Mouse (Mus musculus): Measurements from ENCODE around the gene Cetn3.

Cetn3 gene

GRCm38 (mm10) chr13:81822750-81823149 lies 39.9 kb downstream of the Cetn3 start:
- DNase-seq (ENCODE audit: low read depth, low spot score), result no peak

DNA sequence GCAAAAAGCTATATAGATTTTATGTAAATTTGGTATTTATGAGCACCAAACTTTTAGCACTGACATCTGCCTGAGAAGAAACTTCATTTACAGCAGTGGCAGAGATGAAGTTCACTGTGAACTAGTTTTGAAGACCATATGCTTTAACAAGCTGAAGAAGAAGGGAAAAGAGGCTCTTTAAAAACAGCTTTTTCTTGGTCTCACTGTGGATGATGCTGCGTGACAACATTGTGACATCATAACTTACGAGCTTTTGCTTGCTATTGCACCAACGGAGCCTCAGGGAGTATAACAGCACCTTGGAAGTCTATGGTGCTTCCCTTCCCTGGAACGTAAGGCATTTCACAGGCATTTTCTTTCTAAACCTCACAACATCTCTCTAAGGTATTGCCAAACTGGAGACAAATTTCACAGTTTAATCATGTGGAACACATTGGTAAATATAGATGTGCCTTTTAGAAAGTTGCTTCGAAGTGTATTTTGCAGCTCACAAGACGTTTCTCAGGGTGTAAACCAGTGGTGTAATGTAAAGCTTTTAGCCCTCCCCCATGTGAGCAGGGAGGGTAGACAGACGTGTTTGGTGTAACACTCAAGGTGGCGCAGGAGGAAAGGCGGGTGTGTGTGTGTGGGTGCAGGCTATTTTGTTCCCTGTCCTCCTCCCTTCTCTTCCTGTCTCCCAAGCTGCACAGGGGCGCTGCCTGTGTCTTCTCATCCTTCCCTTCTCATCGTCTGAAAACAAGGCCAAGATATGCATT lies 41.9 kb downstream of the Cetn3 start:
- no peak for DNase-seq (ENCODE audit: low read depth, low spot score)

- DNase-seq (ENCODE audit: low read depth, low spot score), result no peak
These were observed 45.6 kb downstream of the Cetn3 start for GRCm38 (mm10) chr13:81828486-81828885.

GRCm38 (mm10) chr13:81831838-81832237 lies 49.0 kb downstream of the Cetn3 start:
- DNase-seq (ENCODE audit: low read depth, low spot score), result no peak

DNA sequence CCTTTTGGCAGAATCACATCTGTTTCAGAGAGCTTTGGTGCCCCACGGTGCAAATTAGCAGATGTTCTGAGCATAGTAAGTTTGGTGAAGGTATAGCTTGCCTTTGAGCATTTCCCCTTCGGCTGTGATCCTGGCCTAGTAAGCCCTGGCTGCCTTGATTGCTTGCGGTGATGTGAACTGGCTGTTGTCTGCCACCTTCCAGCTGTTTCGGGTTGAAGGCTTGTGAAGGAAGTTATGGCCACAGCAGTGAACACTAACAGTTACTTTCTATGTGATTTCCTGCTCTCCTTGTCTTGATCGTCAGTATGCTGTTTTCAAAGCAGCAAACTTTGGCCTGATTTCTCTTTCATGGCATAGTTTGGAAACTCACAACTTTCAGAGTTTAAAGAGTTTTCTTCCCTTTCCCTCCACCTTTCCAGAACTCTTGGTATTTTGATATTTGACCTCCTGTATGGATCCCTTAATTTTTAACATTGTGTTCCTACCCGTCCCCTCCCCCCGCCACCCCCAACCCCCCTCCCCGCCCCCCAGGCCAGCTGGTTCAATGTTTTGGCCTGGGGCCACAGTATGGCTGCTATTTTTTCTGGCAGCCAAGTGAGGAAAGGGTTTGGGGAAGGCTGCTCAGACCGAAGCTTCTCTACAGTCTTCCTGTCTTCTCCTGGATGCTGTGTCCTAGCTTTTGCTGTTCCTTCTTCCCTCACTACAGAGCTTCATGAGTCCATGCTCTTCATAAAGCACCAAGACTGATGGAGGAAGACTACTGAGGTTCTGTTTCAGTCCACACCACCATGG lies 53.7 kb downstream of the Cetn3 start:
- DNase-seq (ENCODE audit: low read depth, low spot score), result no peak

DNA sequence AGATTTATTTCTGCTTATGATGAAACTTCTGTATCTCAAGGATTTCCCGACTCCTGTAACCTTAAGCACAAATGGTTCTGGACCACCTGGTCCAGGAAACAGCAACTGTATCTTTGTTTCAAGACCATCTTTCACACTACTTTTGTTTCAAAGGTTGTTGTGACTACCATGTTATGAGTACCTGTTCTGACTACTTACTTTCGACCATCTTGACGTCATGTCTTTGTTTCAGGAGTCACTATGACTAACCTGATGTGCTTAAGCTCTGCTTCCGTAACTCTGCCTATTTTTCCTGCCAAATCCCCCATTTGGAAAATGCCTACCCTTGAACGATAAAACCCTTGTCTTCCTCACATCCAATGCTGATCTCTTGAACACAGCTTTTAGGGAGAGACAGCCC lies 55.1 kb downstream of the Cetn3 start:
- no peak for DNase-seq (ENCODE audit: low read depth, low spot score)

- no peak for DNase-seq (ENCODE audit: low read depth, low spot score)
These were observed 56.1 kb downstream of the Cetn3 start for GRCm38 (mm10) chr13:81838948-81839347.

DNA sequence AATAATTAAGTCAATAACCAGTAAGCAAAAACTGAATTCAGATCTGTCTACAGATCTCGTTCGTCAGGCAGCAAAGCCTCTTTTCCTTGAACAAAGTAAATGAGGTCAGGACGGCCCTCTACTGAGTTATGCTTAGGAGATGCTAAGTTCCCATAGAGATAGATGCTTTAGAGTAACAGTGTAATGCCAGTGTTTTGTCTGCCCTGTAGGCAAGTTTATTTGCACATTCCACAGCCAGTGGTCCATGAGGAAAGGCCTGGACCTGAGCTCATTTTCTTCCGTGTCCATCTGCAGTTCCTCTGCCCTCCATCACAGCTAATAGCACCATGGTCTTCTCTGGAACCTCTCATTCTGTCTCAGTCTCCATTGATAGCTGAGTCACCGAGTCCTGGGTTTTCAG lies 57.4 kb downstream of the Cetn3 start:
- DNase-seq (ENCODE audit: low read depth, low spot score), result no peak

GRCm38 (mm10) chr13:81840646-81841045 lies 57.8 kb downstream of the Cetn3 start:
- DNase-seq (ENCODE audit: low read depth, low spot score), result no peak

DNA sequence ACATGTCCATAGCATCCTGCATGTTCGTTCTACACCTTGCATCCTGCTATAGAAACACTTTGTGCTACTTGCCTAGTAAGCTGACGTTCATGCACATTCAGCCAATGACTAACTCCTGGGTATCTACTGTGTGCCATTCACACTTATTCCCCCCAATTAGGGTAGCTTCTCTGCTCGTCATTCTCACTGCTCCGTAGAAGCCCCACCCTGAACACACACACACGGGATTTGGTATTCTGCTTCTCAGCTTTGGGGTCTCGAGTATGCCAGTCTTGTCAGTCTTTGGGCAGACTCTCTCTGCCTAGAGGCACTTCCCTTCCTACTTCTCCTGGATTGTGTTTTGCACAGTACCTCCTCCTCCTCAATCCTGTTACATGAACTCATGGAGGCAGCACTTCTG lies 59.4 kb downstream of the Cetn3 start:
- no peak for DNase-seq (ENCODE audit: low read depth, low spot score)

Measured in CD4-positive helper T cell, adult 2 months (primary cell).